Mouse (Mus musculus): ENCODE results near the gene Caln1.

DNA sequence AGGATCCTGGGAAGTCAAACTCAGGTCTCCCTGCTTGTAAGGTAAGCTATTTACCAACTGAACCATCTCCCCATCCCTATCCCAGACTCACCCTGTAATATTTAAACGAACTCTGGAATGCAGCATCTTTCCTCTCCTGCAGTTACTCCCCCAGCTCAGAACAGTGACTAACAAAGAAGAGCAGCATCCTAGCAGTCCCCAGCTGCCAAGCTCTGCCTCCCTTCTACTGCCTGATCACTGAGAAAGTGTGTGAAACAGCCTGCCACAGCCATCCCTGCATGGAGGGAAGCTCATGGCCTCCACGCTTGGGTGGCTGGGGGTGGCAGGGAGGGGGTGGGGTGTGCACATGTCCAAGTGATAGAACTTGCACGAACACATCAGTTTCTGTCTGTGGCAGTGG is 303.3 kb downstream of the Caln1 start:
- no peak for TF ChIP-seq POLR2A (IDR thresholded peaks at IDR 0.05; ENCODE audit: borderline replicate concordance, extremely low read depth, low read depth, low read length)
- no peak for TF ChIP-seq CTCF (IDR thresholded peaks at IDR 0.05; ENCODE audit: insufficient read depth, low read length)

All from lung, adult 2 months (tissue).